Mouse (Mus musculus) liver, embryonic 14.5 days (tissue): ENCODE results near the gene Ksr2. TPM values are rescaled to one million over a fixed set of nuclear protein-coding genes. Genes with fewer than 3 reads are reported as not detected.

Experiments used
- ATAC-seq: fragments of 200-750 bp; cut with Nextera tagmentation; 2 replicates; pipeline ENCODE4 v1.8.0; 2017; ENCODE audit warnings: moderate number of reproducible peaks, mild to moderate bottlenecking, moderate library complexity; ENCODE audit not compliant: insufficient read depth
- DNase-seq, 3 experiments: peaks; one replicate each; pipeline ENCODE4 v3.0.0-alpha.2; 2012 to 2013; ENCODE audit warnings: low read depth in 3 of 3, low spot score in 3 of 3
- H3K27ac ChIP-seq: fragments of 300-500 bp; sonication (generic); 2 replicates; pipeline ENCODE4 v1.5.1; 2014; ENCODE audit warnings: moderate library complexity, mild to moderate bottlenecking, control low read depth, inconsistent platforms
- H3K27me3 ChIP-seq: fragments of 300-500 bp; sonication (generic); 2 replicates; pipeline ENCODE4 v1.6.1; 2014; ENCODE audit warnings: mild to moderate bottlenecking, low read length, moderate library complexity; ENCODE audit not compliant: control insufficient read depth, insufficient read depth
- H3K36me3 ChIP-seq: fragments of 300-500 bp; sonication (generic); replicated peaks from 2 replicates; pipeline ENCODE4 v1.6.1; 2014; ENCODE audit warnings: low read depth; ENCODE audit not compliant: control insufficient read depth, insufficient read depth
- H3K4me1 ChIP-seq, 2 experiments: fragments of 200-500 bp in 1 of 2; fragments of 300-500 bp in 1 of 2; sonication (generic) in 1 of 2; replicated peaks; 2 replicates each; pipeline ENCODE4 v1.6.1; 2012 to 2014; ENCODE audit warnings: antibody characterized with exemption in 1 of 2, inconsistent platforms in 1 of 2, low read length in 1 of 2; ENCODE audit not compliant: control insufficient read depth in 2 of 2, insufficient read depth in 2 of 2
- H3K4me2 ChIP-seq: fragments of 300-500 bp; sonication (generic); 2 replicates; pipeline ENCODE4 v1.6.1; 2014; ENCODE audit warnings: low read depth, mild to moderate bottlenecking, control low read depth, moderate library complexity
- H3K4me3 ChIP-seq, 2 experiments: fragments of 200-500 bp in 1 of 2; fragments of 300-500 bp in 1 of 2; sonication (generic) in 1 of 2; 2 replicates each; pipeline ENCODE4 v1.5.1; 2012 to 2014; ENCODE audit warnings: low read depth in 2 of 2, low read length in 2 of 2, mild to moderate bottlenecking in 2 of 2, control low read depth in 1 of 2, inconsistent platforms in 1 of 2, moderate library complexity in 1 of 2; ENCODE audit not compliant: insufficient read depth in 1 of 2
- H3K9ac ChIP-seq: fragments of 300-500 bp; sonication (generic); replicated peaks from 2 replicates; pipeline ENCODE4 v1.6.1; 2014; ENCODE audit warnings: mild to moderate bottlenecking, control low read depth, moderate library complexity
- H3K9me3 ChIP-seq: fragments of 300-500 bp; sonication (generic); 2 replicates; pipeline ENCODE4 v1.6.1; 2016; ENCODE audit warnings: low read length, mixed read lengths; ENCODE audit not compliant: control insufficient read depth
- CTCF ChIP-seq: IDR thresholded peaks from 2 replicates; pipeline ENCODE4 v1.5.1; 2016; ENCODE audit warnings: antibody characterized with exemption, low read depth, control low read depth
- EP300 ChIP-seq: IDR thresholded peaks from 2 replicates; pipeline ENCODE4 v1.6.1; 2016; ENCODE audit warnings: antibody characterized with exemption, low read depth
- WGBS: fragments of 180-500 bp; shearing (Covaris S2); extraction: QIAGEN DNeasy Blood & Tissue Kit; methylation state at CpG from one replicate; pipeline ENCODE4 v1.1.7; 2014; ENCODE audit not compliant: insufficient replicate concordance; 5-methylcytosine and 5-hydroxymethylcytosine counted together
- polyA plus RNA-seq, 2 experiments: library from polyadenylated mRNA; depleted of rRNA in 1 of 2; stranded (reverse) in 1 of 2; unstranded in 1 of 2; fragments of >200 nt; fragmentation: Nextera tagmentation in 1 of 2; extraction: Ambion mirVana in 1 of 2; gene quantifications; 2 replicates each; pipeline versions ENCODE4 v1.2.1 to v1.2.3; 2012 to 2014

The Ksr2 gene
- polyA plus RNA-seq, 2 experiments, result 0.01 to 0.04 TPM

GRCm38 (mm10) chr5:117460261-117460660 is 46.5 kb downstream of the Ksr2 start:
- no peak overlapping the region for H3K4me2 ChIP-seq
- H3K4me3 ChIP-seq, result no peak overlapping the region
- no peak for DNase-seq
- H3K9me3 ChIP-seq, result no peaks in the 10 kb centered on the region
- TF ChIP-seq CTCF (no peak), EP300 (no peak)
- no peaks in the 10 kb centered on the region for H3K36me3 ChIP-seq
- 78% methylated on average over 14 of the region's 14 CpGs for WGBS
- H3K4me1 ChIP-seq, result peaks cover 0 to 12% of the 10 kb centered on the region in 2 experiments; a peak in 3 of 4 replicates
- no peak overlapping the region for H3K9ac ChIP-seq
- ATAC-seq, result no peak
- H3K27me3 ChIP-seq, result no peaks in the 10 kb centered on the region
- H3K27ac ChIP-seq, result no peak overlapping the region

- Histone ChIP-seq H3K27me3 (no peaks in the 10 kb centered on the region), H3K27ac (no peak overlapping the region), H3K9me3 (no peaks in the 10 kb centered on the region), H3K4me1 (peaks cover 0 to 10% of the 10 kb centered on the region in 2 experiments; a peak in 3 of 4 replicates), H3K9ac (no peak overlapping the region), H3K36me3 (no peaks in the 10 kb centered on the region), H3K4me3 (no peak overlapping the region), H3K4me2 (no peak overlapping the region)
- no peak for TF ChIP-seq EP300
- TF ChIP-seq CTCF, result no peak
- no peak for DNase-seq
- no peak for ATAC-seq
- WGBS, result 39% methylated on average over 12 of the region's 12 CpGs
Observed at GRCm38 (mm10) chr5:117467052-117467451, 53.3 kb downstream of the Ksr2 start.

GRCm38 (mm10) chr5:117468961-117469360 is 55.2 kb downstream of the Ksr2 start:
- H3K4me1 ChIP-seq, result peaks cover 0 to 10% of the 10 kb centered on the region in 2 experiments; a peak in 3 of 4 replicates
- WGBS, result 26% methylated on average over 4 of the region's 4 CpGs
- no peak overlapping the region for H3K9ac ChIP-seq
- H3K27me3 ChIP-seq, result no peaks in the 10 kb centered on the region
- no peak overlapping the region for H3K4me3 ChIP-seq
- ATAC-seq (no peak), DNase-seq (no peak)
- H3K4me2 ChIP-seq, result no peak overlapping the region
- TF ChIP-seq EP300, result no peak
- H3K36me3 ChIP-seq, result no peaks in the 10 kb centered on the region
- H3K27ac ChIP-seq, result no peak overlapping the region
- H3K9me3 ChIP-seq, result no peaks in the 10 kb centered on the region

- H3K4me2 ChIP-seq, result no peak overlapping the region
- TF ChIP-seq EP300 (peak; percentile 87), CTCF (no peak)
- H3K4me1 ChIP-seq, result peaks cover 0 to 10% of the 10 kb centered on the region in 2 experiments; a peak in 3 of 4 replicates
- H3K9me3 ChIP-seq, result no peaks in the 10 kb centered on the region
- no peak overlapping the region for H3K9ac ChIP-seq
- H3K36me3 ChIP-seq, result no peaks in the 10 kb centered on the region
- WGBS, result 16% methylated on average over 8 of the region's 8 CpGs
- no peaks in the 10 kb centered on the region for H3K27me3 ChIP-seq
- DNase-seq (peak in 1 of 3 experiments; percentile 23), ATAC-seq (peak; percentile 82; the same call in 1 of the 2 replicates)
- no peak overlapping the region for H3K4me3 ChIP-seq
- no peak overlapping the region for H3K27ac ChIP-seq
Observed at GRCm38 (mm10) chr5:117469572-117469971, 55.8 kb downstream of the Ksr2 start.

- Histone ChIP-seq H3K36me3 (no peaks in the 10 kb centered on the region), H3K4me3 (no peak overlapping the region), H3K4me2 (no peak overlapping the region), H3K27me3 (no peaks in the 10 kb centered on the region), H3K9me3 (no peaks in the 10 kb centered on the region), H3K9ac (no peak overlapping the region), H3K27ac (no peak overlapping the region), H3K4me1 (no peaks in the 10 kb centered on the region)
- WGBS, result 58% methylated on average over 3 of the region's 3 CpGs
- no peak for ATAC-seq
- DNase-seq, result no peak
- TF ChIP-seq EP300 (no peak), CTCF (no peak)
Observed at GRCm38 (mm10) chr5:117481162-117481561, 67.4 kb downstream of the Ksr2 start.
